Mouse (Mus musculus) cortical plate, adult 2 months (tissue): Measurements from ENCODE around the gene Scnn1a. TPM values are rescaled to one million over a fixed set of nuclear protein-coding genes. Genes with fewer than 3 reads are reported as not detected.
"Not testable (repeated sequence)": the region's sequence is repeated elsewhere in the genome, so short reads cannot be mapped to it uniquely, and the experiment has no call there.

Experiments used
- H3K27ac ChIP-seq: fragments of 200-500 bp; 2 replicates; pipeline ENCODE4 v1.5.1; 2012; ENCODE audit warnings: low read length, control low read depth, inconsistent platforms; ENCODE audit not compliant: insufficient read depth
- H3K4me1 ChIP-seq: fragments of 200-500 bp; 2 replicates; pipeline ENCODE4 v1.6.1; 2011; ENCODE audit warnings: low read length; ENCODE audit not compliant: control insufficient read depth, insufficient read depth
- H3K4me3 ChIP-seq: fragments of 200-500 bp; 2 replicates; pipeline ENCODE4 v1.5.1; 2011; ENCODE audit warnings: mild to moderate bottlenecking, low read length, control low read depth; ENCODE audit not compliant: insufficient read depth
- CTCF ChIP-seq: fragments of 200-500 bp; IDR thresholded peaks from 2 replicates; pipeline ENCODE4 v1.5.1; 2011; ENCODE audit warnings: mild to moderate bottlenecking, control low read depth, low read length; ENCODE audit not compliant: insufficient read depth; ENCODE audit errors: extremely low read depth
- POLR2A ChIP-seq: fragments of 200-500 bp; IDR thresholded peaks from 2 replicates; pipeline ENCODE4 v1.6.1; 2011; ENCODE audit warnings: mild to moderate bottlenecking, low read length, control low read depth; ENCODE audit not compliant: insufficient read depth; ENCODE audit errors: extremely low read depth
- polyA plus RNA-seq: library from polyadenylated mRNA; depleted of rRNA; stranded (reverse); fragments of >200 nt; gene quantifications from 2 replicates; pipeline ENCODE4 v1.2.3, GENCODE M21; 2012

Scnn1a gene
- polyA plus RNA-seq, 1 experiment = 4.7 TPM

DNA sequence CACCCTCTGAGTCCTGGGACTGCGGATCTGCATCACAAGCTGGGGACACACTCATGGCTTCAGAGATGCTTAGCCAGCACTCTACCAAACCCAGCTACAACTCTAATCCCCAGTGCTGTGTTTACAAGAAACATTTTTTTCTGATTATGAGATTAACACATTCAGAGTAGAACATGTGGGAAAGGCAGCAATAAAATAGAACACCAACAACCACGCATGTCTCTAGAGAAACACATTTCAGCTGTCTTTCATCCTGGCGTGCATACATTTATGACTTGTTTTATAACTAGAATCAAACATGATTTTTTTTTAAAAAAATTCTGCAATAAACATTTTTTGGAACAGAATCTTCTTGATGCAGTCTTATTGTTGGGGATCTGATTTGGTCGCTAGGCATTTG lies 33.5 kb upstream of the Scnn1a start:
- Histone ChIP-seq H3K4me3 (no peak overlapping the region), H3K4me1 (peaks cover 5% of the 10 kb centered on the region), H3K27ac (no peak overlapping the region)
- no peak for TF ChIP-seq CTCF
- TF ChIP-seq POLR2A = no peak

- TF ChIP-seq POLR2A = no peak
- no peak for TF ChIP-seq CTCF
Measured at GRCm38 (mm10) chr6:125288730-125289129, 31.7 kb upstream of the Scnn1a start.

GRCm38 (mm10) chr6:125291329-125291728 lies 29.1 kb upstream of the Scnn1a start:
- no peak for TF ChIP-seq POLR2A
- peaks cover 5% of the 10 kb centered on the region for H3K4me1 ChIP-seq
- H3K27ac ChIP-seq = no peak overlapping the region
- H3K4me3 ChIP-seq = no peak overlapping the region

More at GRCm38 (mm10) chr6:125288730-125289129, 31.7 kb upstream of the Scnn1a start:
- H3K4me3 ChIP-seq = no peak overlapping the region
- no peak overlapping the region for H3K27ac ChIP-seq
- H3K4me1 ChIP-seq = peaks cover 5% of the 10 kb centered on the region

- Histone ChIP-seq H3K4me3 (no peak overlapping the region), H3K4me1 (peaks cover 3% of the 10 kb centered on the region), H3K27ac (no peak overlapping the region)
- no peak for TF ChIP-seq CTCF
- no peak for TF ChIP-seq POLR2A
Measured at GRCm38 (mm10) chr6:125292256-125292655, 28.2 kb upstream of the Scnn1a start.

DNA sequence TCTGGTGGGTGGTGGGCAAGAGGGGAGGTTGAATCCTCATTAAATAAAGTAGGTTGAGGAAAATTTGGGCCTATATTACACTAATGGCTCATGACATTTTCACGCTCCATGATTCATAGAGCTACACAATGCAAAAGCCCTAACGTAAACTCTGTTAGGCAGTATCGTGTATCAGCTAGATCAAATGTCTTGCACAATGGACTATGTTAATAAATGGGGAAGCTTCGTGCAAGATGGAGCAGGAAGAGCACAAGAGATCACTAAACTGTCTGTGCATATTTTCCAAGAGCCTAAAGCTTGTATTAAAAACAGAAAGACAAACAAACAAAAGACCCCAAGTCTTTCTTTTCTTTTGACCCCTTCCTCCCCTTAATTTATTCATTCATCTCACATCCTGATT lies 26.4 kb upstream of the Scnn1a start:
- no peak overlapping the region for H3K27ac ChIP-seq
- no peak for TF ChIP-seq CTCF
- TF ChIP-seq POLR2A = no peak
- H3K4me3 ChIP-seq = no peak overlapping the region
- H3K4me1 ChIP-seq = no peaks in the 10 kb centered on the region

DNA sequence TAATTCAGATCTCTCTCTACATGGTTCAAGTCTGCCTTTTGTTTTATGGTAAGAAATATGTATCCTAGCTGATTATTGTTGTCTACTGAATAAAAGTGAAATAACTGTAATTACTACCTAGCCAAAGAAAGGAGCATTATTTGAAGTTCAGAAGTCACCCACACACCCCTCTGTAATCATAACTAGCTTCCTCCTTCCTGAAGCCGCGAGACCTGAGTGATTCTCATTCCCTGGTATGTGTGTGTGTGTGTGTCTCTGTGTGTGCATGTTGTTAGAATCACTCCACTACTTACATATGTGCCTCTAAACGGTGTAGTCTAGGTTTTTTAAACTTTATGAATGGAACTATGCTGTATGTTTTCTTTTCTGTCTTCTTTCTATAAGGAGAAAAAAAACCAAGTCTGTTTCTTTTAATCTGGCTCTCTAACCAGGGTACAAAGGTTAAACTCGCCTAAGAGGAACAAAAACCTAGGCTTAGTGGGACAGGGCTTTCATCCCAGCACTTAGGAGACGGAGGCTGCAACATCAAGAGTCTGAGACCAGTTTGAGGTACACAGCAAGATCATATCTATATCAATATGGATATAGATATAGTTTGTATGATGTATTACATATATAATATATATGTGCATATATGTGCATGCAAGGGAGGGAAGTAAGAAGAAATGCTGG lies 23.2 kb upstream of the Scnn1a start:
- TF ChIP-seq CTCF (no peak), POLR2A (no peak)
- Histone ChIP-seq H3K4me1 (no peaks in the 10 kb centered on the region), H3K4me3 (no peak overlapping the region), H3K27ac (no peak overlapping the region)

- no peak overlapping the region for H3K4me3 ChIP-seq
- no peak overlapping the region for H3K27ac ChIP-seq
- no peaks in the 10 kb centered on the region for H3K4me1 ChIP-seq
- TF ChIP-seq CTCF = no peak
- TF ChIP-seq POLR2A = no peak
Measured at GRCm38 (mm10) chr6:125300982-125301381, 19.5 kb upstream of the Scnn1a start.

GRCm38 (mm10) chr6:125302231-125302982 lies 18.1 kb upstream of the Scnn1a start:
- no peak for TF ChIP-seq POLR2A
- TF ChIP-seq CTCF = no peak
- no peak overlapping the region for H3K27ac ChIP-seq
- no peaks in the 10 kb centered on the region for H3K4me1 ChIP-seq
- H3K4me3 ChIP-seq = no peak overlapping the region

- TF ChIP-seq POLR2A (no peak), CTCF (no peak)
- Histone ChIP-seq H3K4me3 (no peak overlapping the region), H3K4me1 (no peaks in the 10 kb centered on the region), H3K27ac (no peak overlapping the region)
Measured at GRCm38 (mm10) chr6:125303242-125303641, 17.2 kb upstream of the Scnn1a start.

GRCm38 (mm10) chr6:125304408-125304807 lies 16.1 kb upstream of the Scnn1a start:
- H3K4me1 ChIP-seq, H3K4me3 ChIP-seq, H3K27ac ChIP-seq: not testable (repeated sequence)

- no peak overlapping the region for H3K27ac ChIP-seq
Measured at GRCm38 (mm10) chr6:125305465-125305864, 15.0 kb upstream of the Scnn1a start.

More at GRCm38 (mm10) chr6:125305465-125305864, 15.0 kb upstream of the Scnn1a start:
- TF ChIP-seq POLR2A (no peak), CTCF (no peak)
- no peaks in the 10 kb centered on the region for H3K4me1 ChIP-seq
- H3K4me3 ChIP-seq = no peak overlapping the region
